Mouse (Mus musculus) lung, adult 2 months (tissue): ENCODE measurements around the gene Kif26b.

Source experiments
- CTCF ChIP-seq: fragments of 200-500 bp; IDR thresholded peaks from 2 replicates; pipeline ENCODE4 v1.5.1; 2011; ENCODE audit warnings: mild to moderate bottlenecking, low read length, control low read depth; ENCODE audit not compliant: insufficient read depth
- POLR2A ChIP-seq: fragments of 200-500 bp; IDR thresholded peaks from 2 replicates; pipeline ENCODE4 v1.6.1; 2011; ENCODE audit warnings: low read depth, mild to moderate bottlenecking, control low read depth, low read length, borderline replicate concordance; ENCODE audit errors: extremely low read depth

- TF ChIP-seq CTCF (no peak), POLR2A (no peak)
These were observed 179.0 kb downstream of the Kif26b start for GRCm38 (mm10) chr1:178707925-178708351.
